Comparison of ENCODE assay signal across 9 mouse cellular contexts in genomic region chr6:50536461-50536892, GRCm38 (mm10). TPM values are rescaled to one million over a fixed set of nuclear protein-coding genes. Genes with fewer than 3 reads are reported as not detected.
DNase-seq lines count a peak whose midpoint lies in the region; ATAC-seq lines count a peak whose summit lies in the region.
"Had no signal": no experiment of that assay in that cellular context is flagged by ENCODE, and none has a peak within 500 bp of the region (broad histone marks: within the 10 kb centered on the region; RNA-seq: fewer than 3 reads in every experiment).

No protein-coding gene starts in this region.

- DNase-seq in CD4-positive, CD25-positive, alpha-beta regulatory T cell, adult 2 months (ENCODE audit: low read depth, low spot score): peak; percentile 90
- peak; percentile 69 for DNase-seq in brain, embryonic 18.5 days (ENCODE audit: low read depth, low spot score)
- DNase-seq in fibroblast of lung, adult 2 months (ENCODE audit: low read depth): peak; percentile 81
- peak; percentile 81 for DNase-seq in kidney, postnatal 14 days
- DNase-seq in telencephalon, adult 2 months (ENCODE audit: low read depth, low spot score): peak; percentile 67

- H3K4me1 ChIP-seq in heart, embryonic 15.5 days (replicated peaks): peaks cover 6% of the 10 kb centered on the region; the same call in 1 of the 2 replicates
- H3K4me1 ChIP-seq in liver, embryonic 16.5 days (ENCODE audit: control insufficient read depth, low read depth, low read length): no peaks in the 10 kb centered on the region
- no peaks in the 10 kb centered on the region for H3K4me1 ChIP-seq in neural tube, embryonic 12.5 days

- no peaks in the 10 kb centered on the region for H3K36me3 ChIP-seq in heart, embryonic 15.5 days
- H3K36me3 ChIP-seq in liver, embryonic 16.5 days (ENCODE audit: control insufficient read depth, insufficient read depth): no peaks in the 10 kb centered on the region
- H3K36me3 ChIP-seq in neural tube, embryonic 12.5 days: no peaks in the 10 kb centered on the region

- H3K27me3 ChIP-seq in heart, embryonic 15.5 days: no peaks in the 10 kb centered on the region
- no peaks in the 10 kb centered on the region for H3K27me3 ChIP-seq in liver, embryonic 16.5 days (ENCODE audit: control insufficient read depth, insufficient read depth, low read depth, low read length)
- H3K27me3 ChIP-seq in neural tube, embryonic 12.5 days (replicated peaks): no peaks in the 10 kb centered on the region

- WGBS in heart, embryonic 15.5 days: 6% methylated on average over 7 of the region's 7 CpGs
- WGBS in liver, embryonic 16.5 days (ENCODE audit: insufficient replicate concordance): 7% methylated on average over 7 of the region's 7 CpGs
- 13% methylated on average over 7 of the region's 7 CpGs for WGBS in neural tube, embryonic 12.5 days

- H3K4me3 ChIP-seq in heart, embryonic 15.5 days: no peak overlapping the region
- no peak overlapping the region for H3K4me3 ChIP-seq in liver, embryonic 16.5 days (ENCODE audit: low read depth, low read length)
- no peak overlapping the region for H3K4me3 ChIP-seq in neural tube, embryonic 12.5 days
- H3K4me3 ChIP-seq: erythroblast, embryonic 14.5 days had no signal

- ATAC-seq in heart, embryonic 15.5 days (replicated peaks; ENCODE audit: insufficient number of reproducible peaks, insufficient read depth, low FRiP score, low read depth): peak; percentile 66
- ATAC-seq in liver, embryonic 16.5 days (ENCODE audit: low read depth): 0 out of 2 replicates have a peak, but pooled peaks have one; percentile 9
- ATAC-seq in neural tube, embryonic 12.5 days (ENCODE audit: low FRiP score, low read depth): peak; percentile 79

- H3K9ac ChIP-seq in heart, embryonic 15.5 days: no peak overlapping the region
- H3K9ac ChIP-seq in liver, embryonic 16.5 days (ENCODE audit: low read depth, low read length): no peak overlapping the region
- H3K9ac ChIP-seq in neural tube, embryonic 12.5 days: no peak overlapping the region

- H3K27ac ChIP-seq in heart, embryonic 15.5 days: no peak overlapping the region
- H3K27ac ChIP-seq in liver, embryonic 16.5 days (ENCODE audit: low read length): no peak overlapping the region
- H3K27ac ChIP-seq in neural tube, embryonic 12.5 days: no peak overlapping the region

- H3K4me2 ChIP-seq in heart, embryonic 15.5 days: no peak overlapping the region
- no peak overlapping the region for H3K4me2 ChIP-seq in liver, embryonic 16.5 days (ENCODE audit: low read depth, low read length)
- no peak overlapping the region for H3K4me2 ChIP-seq in neural tube, embryonic 12.5 days (replicated peaks)

- no peaks in the 10 kb centered on the region for H3K9me3 ChIP-seq in heart, embryonic 15.5 days (replicated peaks)
- no peaks in the 10 kb centered on the region for H3K9me3 ChIP-seq in liver, embryonic 16.5 days (replicated peaks; ENCODE audit: control insufficient read depth, low read length)
- no peaks in the 10 kb centered on the region for H3K9me3 ChIP-seq in neural tube, embryonic 12.5 days

RNA-seq across cellular contexts. Expression of gene Cycs, which starts 29.9 kb away (rescaled TPM):
- 144 and 216 TPM in 2 replicates for polyA plus RNA-seq in heart, embryonic 15.5 days (2015; fragmentation: Nextera tagmentation; extraction: Ambion mirVana)
- 29.6 and 34.9 TPM in 2 replicates for polyA plus RNA-seq in liver, embryonic 16.5 days (2015; fragmentation: Nextera tagmentation; extraction: Ambion mirVana)
- 69.7 and 74.2 TPM in 2 replicates for polyA plus RNA-seq in neural tube, embryonic 12.5 days (2016; fragmentation: Nextera tagmentation; extraction: Ambion mirVana)

RNA-seq across cellular contexts. Expression of gene 4921507P07Rik, which starts 60.0 kb away (rescaled TPM):
- 0.34 and 0.37 TPM in 2 replicates for polyA plus RNA-seq in heart, embryonic 15.5 days (2015; fragmentation: Nextera tagmentation; extraction: Ambion mirVana)
- polyA plus RNA-seq in liver, embryonic 16.5 days (2015; fragmentation: Nextera tagmentation; extraction: Ambion mirVana): 0.21 and 0.32 TPM in 2 replicates
- polyA plus RNA-seq in neural tube, embryonic 12.5 days (2016; fragmentation: Nextera tagmentation; extraction: Ambion mirVana): 0.90 and 1.1 TPM in 2 replicates
- polyA plus RNA-seq: erythroblast, embryonic 14.5 days had no signal

Comparison
In these comparisons a context has a peak if more than half of its experiments do, and no peak if none do; other contexts are left out.
1. ATAC-seq: peak in every context shown above with its lines; median percentile 79 in neural tube, embryonic 12.5 days; 66 in heart, embryonic 15.5 days; 9 in liver, embryonic 16.5 days.